Mouse (Mus musculus) cortical plate, adult 2 months (tissue): ENCODE measurements around the gene Chd2. TPM values are rescaled to one million over a fixed set of nuclear protein-coding genes. Genes with fewer than 3 reads are reported as not detected.

Experiments used
- H3K27ac ChIP-seq: fragments of 200-500 bp; 2 replicates; pipeline ENCODE4 v1.5.1; 2012; ENCODE audit warnings: low read length, control low read depth, inconsistent platforms; ENCODE audit not compliant: insufficient read depth
- H3K4me1 ChIP-seq: fragments of 200-500 bp; 2 replicates; pipeline ENCODE4 v1.6.1; 2011; ENCODE audit warnings: low read length; ENCODE audit not compliant: control insufficient read depth, insufficient read depth
- H3K4me3 ChIP-seq: fragments of 200-500 bp; 2 replicates; pipeline ENCODE4 v1.5.1; 2011; ENCODE audit warnings: mild to moderate bottlenecking, low read length, control low read depth; ENCODE audit not compliant: insufficient read depth
- CTCF ChIP-seq: fragments of 200-500 bp; IDR thresholded peaks from 2 replicates; pipeline ENCODE4 v1.5.1; 2011; ENCODE audit warnings: mild to moderate bottlenecking, control low read depth, low read length; ENCODE audit not compliant: insufficient read depth; ENCODE audit errors: extremely low read depth
- POLR2A ChIP-seq: fragments of 200-500 bp; IDR thresholded peaks from 2 replicates; pipeline ENCODE4 v1.6.1; 2011; ENCODE audit warnings: mild to moderate bottlenecking, low read length, control low read depth; ENCODE audit not compliant: insufficient read depth; ENCODE audit errors: extremely low read depth
- polyA plus RNA-seq: library from polyadenylated mRNA; depleted of rRNA; stranded (reverse); fragments of >200 nt; gene quantifications from 2 replicates; pipeline ENCODE4 v1.2.3, GENCODE M21; 2012

Gene Chd2
- polyA plus RNA-seq, 1 experiment, result 33.5 TPM

DNA sequence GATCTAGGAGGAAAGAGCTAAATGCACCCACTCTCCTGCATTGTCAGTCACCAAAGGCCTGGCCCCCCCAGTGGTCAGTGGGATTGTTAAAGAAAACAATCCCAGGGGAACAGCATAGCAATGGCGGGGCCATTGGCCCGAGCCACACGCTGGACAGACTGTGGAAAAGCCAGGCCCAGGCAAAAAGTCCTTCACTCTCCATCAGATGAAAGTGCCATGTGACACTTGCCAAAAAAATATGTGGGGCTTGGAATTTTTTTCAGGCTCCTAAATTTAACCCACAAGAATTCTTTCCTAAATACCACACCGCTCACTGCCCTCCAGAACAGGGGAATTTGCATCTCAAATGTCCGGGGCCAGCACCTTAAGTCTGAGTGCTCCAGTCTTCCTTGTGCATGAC is 120.8 kb downstream of the Chd2 start:
- 0 out of 2 replicates have a peak, but pooled peaks cover 3% of the 10 kb centered on the region for H3K4me1 ChIP-seq
- no peak overlapping the region for H3K4me3 ChIP-seq
- no peak overlapping the region for H3K27ac ChIP-seq
- TF ChIP-seq POLR2A (no peak), CTCF (no peak)

DNA sequence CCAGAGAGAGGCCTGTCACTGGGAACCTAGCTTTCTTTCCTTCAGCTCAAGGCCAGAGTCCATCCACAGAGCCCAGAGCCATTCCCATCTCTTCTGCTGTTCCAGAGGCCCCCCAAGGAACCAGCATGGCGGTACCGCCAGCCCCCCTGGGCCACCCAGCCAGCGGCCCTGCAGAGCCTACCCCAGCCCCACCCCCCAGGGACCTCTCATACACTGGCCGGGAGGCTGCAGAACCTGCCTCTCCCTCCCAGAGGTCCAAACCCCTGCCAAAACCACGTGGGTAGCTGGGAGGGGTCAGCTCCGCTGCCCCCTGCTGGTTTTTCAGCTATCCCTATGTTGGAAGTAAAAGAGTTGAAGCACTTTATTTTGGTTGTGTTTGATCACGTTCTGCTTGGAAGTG is 122.3 kb downstream of the Chd2 start:
- Histone ChIP-seq H3K27ac (no peak overlapping the region), H3K4me3 (no peak overlapping the region), H3K4me1 (0 out of 2 replicates have a peak, but pooled peaks cover 3% of the 10 kb centered on the region)
- TF ChIP-seq CTCF (no peak), POLR2A (no peak)

- Histone ChIP-seq H3K4me3 (no peak overlapping the region), H3K4me1 (no peaks in the 10 kb centered on the region), H3K27ac (no peak overlapping the region)
- TF ChIP-seq CTCF, result no peak
- no peak for TF ChIP-seq POLR2A
Measured at GRCm38 (mm10) chr7:73414192-73414591, 127.4 kb downstream of the Chd2 start.

GRCm38 (mm10) chr7:73412419-73412818 is 129.2 kb downstream of the Chd2 start:
- Histone ChIP-seq H3K27ac (no peak overlapping the region; the same call in 1 of the 2 replicates), H3K4me3 (no peak overlapping the region), H3K4me1 (no peaks in the 10 kb centered on the region)
- TF ChIP-seq POLR2A, result no peak
- TF ChIP-seq CTCF, result no peak

DNA sequence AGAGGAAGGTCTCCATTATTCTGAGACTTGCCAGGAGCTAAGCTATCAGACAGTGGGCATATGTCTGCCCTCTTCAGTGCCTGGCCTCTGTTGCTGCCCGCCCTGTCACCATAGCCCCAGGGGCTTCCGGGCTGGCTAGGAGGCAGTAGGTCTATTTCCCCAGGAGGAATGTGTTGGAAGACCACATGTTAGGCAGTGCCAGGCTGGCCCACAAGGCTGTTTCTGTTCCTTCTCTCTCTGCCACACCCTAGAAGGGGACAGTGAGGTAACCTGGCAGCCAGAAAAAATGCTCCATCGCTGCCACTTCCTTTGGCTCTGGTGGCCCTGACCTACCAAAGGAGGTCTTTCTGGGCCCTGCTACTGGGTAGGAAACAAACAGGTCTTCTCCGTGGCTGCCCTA is 129.6 kb downstream of the Chd2 start:
- Histone ChIP-seq H3K4me1 (no peaks in the 10 kb centered on the region), H3K27ac (no peak overlapping the region; the same call in 1 of the 2 replicates), H3K4me3 (no peak overlapping the region)
- TF ChIP-seq POLR2A (no peak), CTCF (no peak)

GRCm38 (mm10) chr7:73411523-73411922 is 130.1 kb downstream of the Chd2 start:
- TF ChIP-seq POLR2A (no peak), CTCF (no peak)
- H3K4me3 ChIP-seq, result no peak overlapping the region
- no peak overlapping the region for H3K27ac ChIP-seq
- H3K4me1 ChIP-seq, result no peaks in the 10 kb centered on the region

DNA sequence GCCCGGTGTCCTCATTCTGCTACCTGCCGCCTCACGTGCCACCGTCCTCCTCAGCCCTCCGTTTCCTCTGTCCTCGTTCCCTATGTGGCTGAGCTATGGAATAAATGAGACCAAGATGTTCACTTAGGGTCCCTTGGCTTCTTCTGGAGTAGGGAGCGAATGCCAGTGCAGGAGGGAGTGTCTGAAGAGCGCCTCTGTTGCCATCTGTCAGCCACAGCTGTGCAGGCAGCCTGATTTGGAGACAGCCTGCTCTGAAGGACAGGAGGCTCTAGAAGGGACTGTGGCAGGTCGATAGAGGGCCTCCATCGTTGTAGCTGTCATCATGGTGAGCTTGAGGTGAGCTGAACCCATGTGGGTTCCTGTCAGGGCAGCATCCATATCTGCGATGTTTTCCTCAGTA is 136.1 kb downstream of the Chd2 start:
- TF ChIP-seq POLR2A (no peak), CTCF (no peak)
- Histone ChIP-seq H3K4me3 (no peak overlapping the region), H3K4me1 (peaks cover 5% of the 10 kb centered on the region), H3K27ac (no peak overlapping the region)

GRCm38 (mm10) chr7:73403538-73403937 is 138.1 kb downstream of the Chd2 start:
- Histone ChIP-seq H3K4me3 (no peak overlapping the region), H3K4me1 (peaks cover 5% of the 10 kb centered on the region), H3K27ac (no peak overlapping the region)
- TF ChIP-seq CTCF (no peak), POLR2A (no peak)

- H3K27ac ChIP-seq, result no peak overlapping the region
Measured at GRCm38 (mm10) chr7:73402671-73403070, 139.0 kb downstream of the Chd2 start.

GRCm38 (mm10) chr7:73402106-73402505 is 139.5 kb downstream of the Chd2 start:
- H3K4me1 ChIP-seq, result peaks cover 5% of the 10 kb centered on the region
- no peak overlapping the region for H3K4me3 ChIP-seq
- no peak overlapping the region for H3K27ac ChIP-seq
- TF ChIP-seq CTCF (no peak), POLR2A (no peak)

More at GRCm38 (mm10) chr7:73402671-73403070, 139.0 kb downstream of the Chd2 start:
- TF ChIP-seq POLR2A (no peak), CTCF (no peak)
- peaks cover 5% of the 10 kb centered on the region for H3K4me1 ChIP-seq
- H3K4me3 ChIP-seq, result no peak overlapping the region
